Mouse (Mus musculus): ENCODE measurements around the gene Ccdc136. TPM values are rescaled to one million over a fixed set of nuclear protein-coding genes. Genes with fewer than 3 reads are reported as not detected.

The Ccdc136 gene
- polyA plus RNA-seq, 1 experiment from 2014 or later = 31.8 TPM

GRCm38 (mm10) chr6:29430681-29431420, 34.7 kb downstream of the Ccdc136 start:
- H3K9ac ChIP-seq (replicated peaks) = no peak overlapping the region

GRCm38 (mm10) chr6:29431473-29431872, 35.4 kb downstream of the Ccdc136 start:
- peaks cover 55% of the 10 kb centered on the region for H3K4me1 ChIP-seq (replicated peaks)
- H3K9ac ChIP-seq (replicated peaks) = no peak overlapping the region
- no peaks in the 10 kb centered on the region for H3K9me3 ChIP-seq
- H3K4me3 ChIP-seq (replicated peaks) = no peak overlapping the region
- 21% methylated on average over 5 of the region's 5 CpGs for WGBS
- H3K4me2 ChIP-seq = no peak overlapping the region; the same call in 1 of the 2 replicates
- H3K36me3 ChIP-seq = no peaks in the 10 kb centered on the region; the same call in 1 of the 2 replicates
- H3K27me3 ChIP-seq = peaks cover 50% of the 10 kb centered on the region
- ATAC-seq (ENCODE audit: insufficient number of reproducible peaks, insufficient read depth, low FRiP score, low TSS enrichment, low read depth) = no peak
- H3K27ac ChIP-seq = 0 out of 2 replicates have a peak overlapping the region, but pooled peaks have one; percentile 13

More at GRCm38 (mm10) chr6:29430681-29431420, 34.7 kb downstream of the Ccdc136 start:
- Histone ChIP-seq H3K9me3 (no peaks in the 10 kb centered on the region), H3K27me3 (peaks cover 46% of the 10 kb centered on the region), H3K4me1 (replicated peaks) (peaks cover 49% of the 10 kb centered on the region), H3K36me3 (peaks cover 5% of the 10 kb centered on the region; the same call in 1 of the 2 replicates), H3K27ac (0 out of 2 replicates have a peak overlapping the region, but pooled peaks have one; percentile 13), H3K4me2 (no peak overlapping the region), H3K4me3 (replicated peaks) (no peak overlapping the region)
- no peak for ATAC-seq (ENCODE audit: insufficient number of reproducible peaks, insufficient read depth, low FRiP score, low TSS enrichment, low read depth)
- 37% methylated on average over 15 of the region's 15 CpGs for WGBS

- peaks cover 62% of the 10 kb centered on the region for H3K4me1 ChIP-seq (replicated peaks)
- 52% methylated on average over 3 of the region's 3 CpGs for WGBS
- H3K4me3 ChIP-seq (replicated peaks) = no peak overlapping the region
- no peak overlapping the region for H3K4me2 ChIP-seq
- no peaks in the 10 kb centered on the region for H3K9me3 ChIP-seq
- peaks cover 50% of the 10 kb centered on the region for H3K27me3 ChIP-seq
- no peak overlapping the region for H3K9ac ChIP-seq (replicated peaks)
- no peak for ATAC-seq (ENCODE audit: insufficient number of reproducible peaks, insufficient read depth, low FRiP score, low TSS enrichment, low read depth)
- no peak overlapping the region for H3K27ac ChIP-seq
- H3K36me3 ChIP-seq = no peaks in the 10 kb centered on the region
Observed at GRCm38 (mm10) chr6:29432156-29432555, 36.0 kb downstream of the Ccdc136 start.

GRCm38 (mm10) chr6:29432676-29433037, 36.5 kb downstream of the Ccdc136 start:
- peak overlapping the region; percentile 68; the same call in 1 of the 2 replicates for H3K9ac ChIP-seq (replicated peaks)
- H3K4me3 ChIP-seq (replicated peaks) = peak overlapping the region; percentile 57
- H3K36me3 ChIP-seq = no peaks in the 10 kb centered on the region
- peaks cover 64% of the 10 kb centered on the region for H3K4me1 ChIP-seq (replicated peaks)
- H3K9me3 ChIP-seq = no peaks in the 10 kb centered on the region
- ATAC-seq (ENCODE audit: insufficient number of reproducible peaks, insufficient read depth, low FRiP score, low TSS enrichment, low read depth) = 0 out of 2 replicates have a peak, but pooled peaks have one; percentile 1
- peaks cover 50% of the 10 kb centered on the region for H3K27me3 ChIP-seq
- H3K27ac ChIP-seq = no peak overlapping the region
- H3K4me2 ChIP-seq = peak overlapping the region; percentile 87

GRCm38 (mm10) chr6:29433038-29433803, 37.1 kb downstream of the Ccdc136 start, which contains the start of gene Flnc:
TSS of gene Flnc (plus strand) at chr6:29433256.
- H3K36me3 ChIP-seq = no peaks in the 10 kb centered on the region
- H3K27ac ChIP-seq = peak within 1 kb of the TSS; percentile 45
- peaks cover 50% of the 10 kb centered on the region for H3K27me3 ChIP-seq
- H3K4me1 ChIP-seq (replicated peaks) = peaks cover 64% of the 10 kb centered on the region
- peak within 1 kb of the TSS; percentile 87 for H3K4me2 ChIP-seq
- H3K9me3 ChIP-seq = no peaks in the 10 kb centered on the region
- peak; percentile 33; the same call in 1 of the 2 replicates for ATAC-seq (ENCODE audit: insufficient number of reproducible peaks, insufficient read depth, low FRiP score, low TSS enrichment, low read depth)
- peak within 1 kb of the TSS; percentile 68 for H3K9ac ChIP-seq (replicated peaks)
- WGBS = under 1% methylated on average over 64 of the region's 77 CpGs
- H3K4me3 ChIP-seq (replicated peaks) = peak within 1 kb of the TSS; percentile 57

GRCm38 (mm10) chr6:29433804-29434795, 38.0 kb downstream of the Ccdc136 start:
- peaks cover 64% of the 10 kb centered on the region for H3K4me1 ChIP-seq (replicated peaks)
- no peak for ATAC-seq (ENCODE audit: insufficient number of reproducible peaks, insufficient read depth, low FRiP score, low TSS enrichment, low read depth)
- H3K27me3 ChIP-seq = peaks cover 50% of the 10 kb centered on the region
- H3K36me3 ChIP-seq = no peaks in the 10 kb centered on the region
- H3K4me2 ChIP-seq = peak overlapping the region; percentile 87
- no peaks in the 10 kb centered on the region for H3K9me3 ChIP-seq
- H3K27ac ChIP-seq = peak overlapping the region; percentile 83
- 2% methylated on average over 27 of the region's 27 CpGs for WGBS
- H3K9ac ChIP-seq (replicated peaks) = peak overlapping the region; percentile 68
- H3K4me3 ChIP-seq (replicated peaks) = peak overlapping the region; percentile 57

- peak; percentile 39; the same call in 1 of the 2 replicates for ATAC-seq (ENCODE audit: insufficient number of reproducible peaks, insufficient read depth, low FRiP score, low TSS enrichment, low read depth)
- Histone ChIP-seq H3K27ac (peak overlapping the region; percentile 83), H3K9ac (replicated peaks) (peak overlapping the region; percentile 68), H3K4me2 (peak overlapping the region; percentile 87), H3K36me3 (peaks cover 6% of the 10 kb centered on the region; the same call in 1 of the 2 replicates), H3K27me3 (peaks cover 50% of the 10 kb centered on the region), H3K4me3 (replicated peaks) (peak overlapping the region; percentile 57), H3K9me3 (no peaks in the 10 kb centered on the region), H3K4me1 (replicated peaks) (peaks cover 64% of the 10 kb centered on the region)
- 3% methylated on average over 13 of the region's 13 CpGs for WGBS
Observed at GRCm38 (mm10) chr6:29434911-29435691, 39.0 kb downstream of the Ccdc136 start.

- ATAC-seq (ENCODE audit: insufficient number of reproducible peaks, insufficient read depth, low FRiP score, low TSS enrichment, low read depth) = peak; percentile 49
- WGBS = 16% methylated on average over 6 of the region's 6 CpGs
- H3K4me3 ChIP-seq (replicated peaks) = peak overlapping the region; percentile 57
- H3K9ac ChIP-seq (replicated peaks) = peak overlapping the region; percentile 68; the same call in 1 of the 2 replicates
- peaks cover 10% of the 10 kb centered on the region; the same call in 1 of the 2 replicates for H3K36me3 ChIP-seq
- peaks cover 46% of the 10 kb centered on the region for H3K27me3 ChIP-seq
- peaks cover 60% of the 10 kb centered on the region for H3K4me1 ChIP-seq (replicated peaks)
- H3K9me3 ChIP-seq = no peaks in the 10 kb centered on the region
- H3K4me2 ChIP-seq = peak overlapping the region; percentile 87
- H3K27ac ChIP-seq = peak overlapping the region; percentile 83
Observed at GRCm38 (mm10) chr6:29435940-29436451, 39.9 kb downstream of the Ccdc136 start.

DNA sequence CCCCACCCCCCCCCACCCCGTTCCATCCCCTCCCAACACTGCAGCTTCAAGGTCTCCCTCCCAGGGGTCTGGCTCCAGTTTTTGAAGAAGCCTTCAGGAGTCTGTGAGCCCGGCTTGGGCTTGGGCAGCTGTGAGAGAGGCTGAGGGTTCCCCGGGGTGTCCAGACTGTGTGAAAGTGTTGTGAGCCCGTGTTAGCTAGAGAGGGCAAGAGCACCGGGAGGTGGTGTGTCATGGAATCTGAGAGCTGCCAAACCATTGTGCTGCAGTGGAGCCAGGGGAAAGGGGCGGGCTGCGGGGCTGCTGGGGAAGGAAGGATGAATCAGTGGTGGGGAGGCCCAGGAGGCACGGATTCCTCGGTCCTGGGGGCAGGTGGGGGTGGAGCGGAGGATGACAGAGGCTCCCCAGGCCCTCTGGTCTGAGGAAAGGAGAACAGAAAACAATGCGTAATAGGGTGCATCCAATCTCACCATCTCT, 40.4 kb downstream of the Ccdc136 start:
- Histone ChIP-seq H3K9ac (replicated peaks) (peak overlapping the region; percentile 68; the same call in 1 of the 2 replicates), H3K27me3 (peaks cover 44% of the 10 kb centered on the region), H3K4me2 (peak overlapping the region; percentile 87), H3K4me3 (replicated peaks) (peak overlapping the region; percentile 57), H3K9me3 (no peaks in the 10 kb centered on the region), H3K36me3 (peaks cover 13% of the 10 kb centered on the region; the same call in 1 of the 2 replicates), H3K27ac (peak overlapping the region; percentile 83), H3K4me1 (replicated peaks) (peaks cover 55% of the 10 kb centered on the region)
- 13% methylated on average over 11 of the region's 11 CpGs for WGBS
- no peak for ATAC-seq (ENCODE audit: insufficient number of reproducible peaks, insufficient read depth, low FRiP score, low TSS enrichment, low read depth)
